Mouse (Mus musculus): ENCODE measurements around the gene Sgsh.

Gene Sgsh

DNA sequence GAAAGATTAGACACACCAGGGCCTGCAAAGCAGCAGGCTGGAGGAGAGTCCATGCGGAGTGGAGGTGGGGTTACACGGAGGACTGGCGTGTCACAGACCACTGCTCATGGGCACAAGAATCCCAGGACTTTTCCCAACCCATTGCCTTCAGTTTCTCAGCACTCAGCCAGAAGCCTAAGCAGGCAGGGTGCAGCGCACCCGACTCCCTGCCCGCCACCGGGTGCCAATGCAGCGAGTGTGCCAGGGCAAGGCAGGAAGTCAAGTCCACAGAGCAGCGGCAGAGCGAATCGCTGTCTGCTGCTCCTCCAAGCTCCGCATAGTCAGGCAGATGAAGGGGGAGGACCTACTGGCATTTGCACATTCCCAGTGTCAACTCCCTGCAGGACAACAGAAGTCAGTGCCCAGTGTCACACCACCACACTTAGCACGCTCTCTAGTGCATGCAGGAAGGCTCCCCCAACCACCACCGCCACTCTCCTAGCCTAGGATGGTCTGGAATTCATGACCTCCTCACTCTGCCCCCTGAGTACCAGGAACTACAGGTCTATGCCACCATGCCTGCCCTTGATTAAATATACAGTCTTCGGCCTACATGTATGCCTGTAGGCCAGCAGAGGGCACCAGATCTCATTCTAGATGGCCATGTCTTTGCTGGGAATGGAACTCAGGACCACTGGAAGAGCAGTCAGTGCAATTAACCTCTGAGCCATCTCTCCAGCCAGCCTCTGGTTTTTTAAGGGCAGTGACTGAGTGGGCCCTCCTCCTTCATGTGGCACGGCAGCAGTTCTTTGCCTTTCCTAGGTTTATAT lies 50.2 kb downstream of the Sgsh start:
- DNase-seq = peak; percentile 64 to 69

DNA sequence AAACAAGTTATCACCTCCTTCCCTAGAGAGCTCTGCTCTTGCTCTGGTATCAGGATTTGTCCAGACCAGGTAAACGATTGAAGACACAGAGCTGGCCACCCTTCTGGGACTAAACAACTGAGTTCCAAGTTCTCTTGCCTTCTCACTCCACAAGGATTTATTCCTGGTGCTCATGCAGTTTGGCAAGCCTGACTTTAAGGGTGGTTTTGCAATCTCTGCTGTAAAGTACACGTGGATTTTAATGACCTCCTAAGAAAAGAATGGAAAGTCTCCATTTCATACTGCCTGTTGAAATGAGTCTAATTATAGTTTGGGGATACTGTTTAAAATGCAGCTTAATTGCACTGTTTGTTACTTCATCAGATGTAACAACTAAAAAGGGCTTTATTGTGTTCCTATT lies 54.4 kb downstream of the Sgsh start:
- DNase-seq = no peak

DNA sequence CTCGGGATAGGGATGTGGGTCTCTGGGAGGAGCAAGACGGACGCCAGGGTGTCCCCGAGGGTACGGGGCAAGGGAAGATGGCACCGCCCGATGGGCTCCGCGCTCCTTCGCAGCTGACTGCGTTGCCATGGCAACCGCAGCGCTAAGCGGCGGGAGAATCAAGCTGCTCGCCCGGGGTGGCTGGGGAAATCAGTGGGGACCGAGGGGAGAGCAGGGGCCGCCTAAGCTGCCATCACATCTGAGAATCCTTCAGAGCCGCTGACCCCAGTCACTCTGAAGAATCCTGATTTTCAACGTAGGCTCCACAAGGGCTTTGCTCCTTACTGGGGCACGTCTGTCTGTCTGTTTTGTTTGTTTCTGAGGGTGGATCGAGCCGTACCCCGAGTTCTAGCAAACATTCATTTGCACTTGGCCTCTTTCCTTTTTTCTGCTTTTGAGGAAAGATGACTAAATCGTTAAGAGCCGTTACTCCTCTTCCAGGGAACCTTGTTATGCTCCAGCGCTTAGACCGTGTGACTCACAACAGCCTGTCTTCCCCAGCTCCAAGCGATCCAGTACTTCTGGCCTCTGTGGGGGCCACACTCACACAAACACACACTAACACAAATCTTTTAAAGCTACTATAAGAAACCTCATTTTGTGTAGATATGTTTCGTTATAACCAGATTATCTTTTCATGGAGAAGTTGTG lies 54.9 kb downstream of the Sgsh start:
- DNase-seq = no peak

DNA sequence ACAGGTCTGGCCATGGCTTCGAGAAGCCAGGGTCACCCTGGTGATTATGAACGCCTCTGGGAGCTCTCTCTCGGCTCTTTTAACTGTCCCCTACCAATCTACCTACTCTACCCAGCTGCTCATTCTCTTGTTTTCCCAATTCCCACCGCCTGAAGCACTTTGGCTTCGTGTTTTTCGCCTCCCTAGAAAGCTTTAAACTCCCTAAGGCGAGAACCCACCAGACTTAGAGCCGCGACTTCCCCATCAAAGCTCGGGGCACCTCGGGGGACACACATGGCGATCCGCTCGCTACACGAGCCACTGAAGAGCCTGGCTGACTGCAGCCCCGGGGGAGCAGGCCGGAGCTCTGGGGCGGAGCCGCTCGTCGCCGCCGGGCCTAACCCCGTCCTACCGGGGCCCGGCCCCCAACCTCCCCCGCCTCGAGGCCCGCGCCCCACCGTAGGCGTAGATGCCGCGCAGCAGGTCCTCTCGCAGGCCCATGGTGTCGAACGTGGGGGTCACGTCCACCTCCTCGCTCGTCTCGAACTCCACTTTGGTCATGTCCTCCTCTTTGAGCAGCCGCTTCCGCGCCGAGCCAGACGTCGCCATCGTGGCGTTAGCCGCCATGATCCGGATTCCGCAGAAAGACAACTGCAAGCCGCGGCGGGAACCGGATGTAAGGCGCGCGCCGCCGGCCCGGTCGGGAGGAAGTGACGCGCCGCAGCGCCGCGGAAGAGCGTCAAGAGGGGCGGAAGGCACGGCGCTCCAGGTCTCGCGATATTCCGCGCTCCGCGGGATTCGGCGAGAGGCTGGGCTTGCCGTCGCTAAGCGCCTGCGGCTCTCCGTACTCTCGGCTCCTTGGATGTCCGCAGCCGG lies 55.7 kb downstream of the Sgsh start, which contains the start of gene Eif4a3:
Eif4a3 (minus strand) TSS at position 699 of the 855 bp plus-strand sequence.
- peak; percentile 96 to 98 for DNase-seq

DNA sequence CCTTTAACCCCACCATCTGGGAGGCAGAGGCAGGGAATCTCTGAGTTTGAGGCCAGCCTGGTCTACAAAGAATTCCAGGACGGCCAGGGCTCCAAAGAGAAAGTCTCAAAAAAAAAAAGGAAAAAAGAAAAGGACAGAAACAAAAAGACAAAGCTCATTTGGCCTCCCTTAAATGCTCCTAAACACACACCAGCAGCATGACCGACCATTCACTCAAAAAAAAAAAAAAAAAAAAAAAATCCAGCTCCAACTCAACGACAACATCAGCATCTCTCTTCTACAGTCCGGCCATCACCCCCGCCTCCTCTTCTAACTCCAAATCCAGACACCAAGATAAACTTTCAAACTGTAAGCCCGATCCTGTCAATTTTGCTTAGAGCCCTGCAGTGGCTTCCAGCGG lies 56.4 kb downstream of the Sgsh start:
- no peak for DNase-seq

DNA sequence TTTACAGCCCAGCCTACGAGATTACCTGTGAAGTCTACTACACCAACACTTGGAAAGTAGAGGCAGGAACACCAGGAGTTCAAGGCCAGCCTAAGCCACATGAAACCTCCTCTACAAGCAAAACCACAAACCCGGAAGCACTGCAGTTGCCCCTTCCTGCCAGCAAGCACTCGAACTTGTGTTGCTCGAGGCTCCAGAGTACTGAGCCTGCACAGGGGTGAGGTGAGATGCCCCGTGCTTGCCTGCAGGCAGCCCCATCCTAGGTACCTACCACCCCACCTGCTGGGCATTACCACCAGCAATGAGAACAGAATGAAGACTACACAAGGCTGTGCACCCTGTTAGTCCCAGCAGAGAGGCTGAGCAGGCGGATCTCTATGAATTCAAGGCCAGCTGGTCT lies 57.3 kb downstream of the Sgsh start:
- peak; percentile 19 to 32 for DNase-seq
